Mouse (Mus musculus) heart, embryonic 15.5 days (tissue): ENCODE results near the gene Iffo2. TPM values are rescaled to one million over a fixed set of nuclear protein-coding genes. Genes with fewer than 3 reads are reported as not detected.

ENCODE experiments used
- ATAC-seq: fragments of 200-750 bp; cut with Nextera tagmentation; replicated peaks from 2 replicates; pipeline ENCODE4 v1.8.0; 2017; ENCODE audit warnings: low read depth, moderate TSS enrichment; ENCODE audit not compliant: insufficient number of reproducible peaks, insufficient read depth, low FRiP score
- H3K27ac ChIP-seq: fragments of 300-500 bp; sonication (generic); 2 replicates; pipeline ENCODE4 v1.5.1; 2015; ENCODE audit warnings: mild to moderate bottlenecking, inconsistent platforms
- H3K27me3 ChIP-seq: fragments of 300-500 bp; sonication (generic); 2 replicates; pipeline ENCODE4 v1.6.1; 2015; ENCODE audit warnings: inconsistent platforms
- H3K36me3 ChIP-seq: fragments of 300-500 bp; sonication (generic); 2 replicates; pipeline ENCODE4 v1.6.1; 2015; ENCODE audit warnings: mild to moderate bottlenecking, inconsistent platforms
- H3K4me1 ChIP-seq: fragments of 300-500 bp; sonication (generic); replicated peaks from 2 replicates; pipeline ENCODE4 v1.6.1; 2015; ENCODE audit warnings: inconsistent platforms
- H3K4me2 ChIP-seq: fragments of 300-500 bp; sonication (generic); 2 replicates; pipeline ENCODE4 v1.6.1; 2015; ENCODE audit warnings: inconsistent platforms, mild to moderate bottlenecking, moderate library complexity
- H3K4me3 ChIP-seq: fragments of 300-500 bp; sonication (generic); 2 replicates; pipeline ENCODE4 v1.5.1; 2015; ENCODE audit warnings: mild to moderate bottlenecking, inconsistent platforms
- H3K9ac ChIP-seq: fragments of 300-500 bp; sonication (generic); 2 replicates; pipeline ENCODE4 v1.6.1; 2015; ENCODE audit warnings: mild to moderate bottlenecking, inconsistent platforms
- H3K9me3 ChIP-seq: fragments of 300-500 bp; sonication (generic); replicated peaks from 2 replicates; pipeline ENCODE4 v1.6.1; 2016; ENCODE audit warnings: inconsistent platforms
- WGBS: fragments of 180-500 bp; shearing (Covaris S2); methylation state at CpG from one replicate; pipeline ENCODE4 v1.1.7; 2015; ENCODE audit warnings: mixed read lengths; 5-methylcytosine and 5-hydroxymethylcytosine counted together
- polyA plus RNA-seq: library from polyadenylated mRNA; unstranded; fragments of >200 nt; fragmentation: Nextera tagmentation; extraction: Ambion mirVana; gene quantifications from 2 replicates; pipeline ENCODE4 v1.2.1, GENCODE M21; 2015

The Iffo2 gene
- polyA plus RNA-seq, 1 experiment from 2014 or later: 3.4 TPM

DNA sequence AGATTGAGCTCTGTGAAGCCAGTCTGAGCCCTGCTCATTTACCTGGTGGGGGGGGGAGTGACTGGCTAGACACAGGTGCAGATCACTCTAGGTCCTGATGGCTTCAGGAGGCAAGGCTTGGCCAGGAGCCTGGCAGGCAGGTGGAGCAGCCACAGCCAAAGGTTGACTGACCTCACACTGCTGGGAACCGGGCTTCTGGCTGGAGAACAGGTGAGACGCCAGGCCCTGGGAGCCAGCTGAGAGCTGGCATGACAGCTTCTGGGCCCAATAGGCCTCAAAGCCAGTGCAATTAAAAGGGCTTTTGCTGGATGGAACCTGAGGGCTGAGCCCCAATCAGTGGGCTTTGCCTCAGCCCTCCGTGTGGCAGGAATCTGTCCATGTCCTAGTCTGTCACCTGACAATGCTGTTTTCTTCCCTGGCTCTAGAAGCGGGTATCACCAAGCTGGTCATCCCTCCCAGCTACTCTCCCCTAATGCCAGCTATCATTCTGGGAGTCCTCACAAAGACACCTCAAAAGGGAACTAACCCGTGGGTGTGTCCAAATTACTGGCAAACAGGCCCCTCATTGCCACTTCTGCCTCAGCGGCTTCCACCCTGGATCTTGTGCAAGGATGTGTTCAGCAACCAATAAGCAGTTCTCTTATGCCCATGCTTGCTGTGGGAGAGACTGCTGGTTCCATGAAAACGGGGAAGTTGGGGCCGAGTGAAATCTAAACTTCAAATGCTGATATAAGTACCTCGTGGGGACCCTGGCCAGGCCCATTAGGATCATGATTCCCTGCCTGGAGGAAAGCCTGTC lies 36.9 kb upstream of the Iffo2 start:
- ATAC-seq: no peak
- 63% methylated on average over 9 of the region's 9 CpGs for WGBS
- H3K27ac ChIP-seq: no peak overlapping the region

DNA sequence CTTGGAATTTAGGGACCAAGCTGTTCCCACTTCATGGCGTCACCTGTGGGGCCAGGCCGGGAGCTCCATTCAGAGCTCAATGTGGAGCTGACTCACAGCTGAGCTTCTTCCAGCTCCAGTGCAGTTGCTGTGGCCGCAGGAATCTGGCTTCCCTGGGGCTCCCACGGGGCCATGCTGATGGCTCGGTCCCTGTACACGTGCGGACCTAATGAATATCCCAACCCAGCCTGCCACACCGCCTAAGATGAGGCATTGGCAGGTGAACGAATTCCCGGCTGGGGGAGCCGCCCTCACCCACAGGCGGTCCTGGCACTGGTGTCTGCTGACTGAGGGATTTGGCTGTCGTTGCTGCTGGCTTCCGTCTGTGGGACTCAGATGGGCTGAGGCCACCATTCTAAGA lies 29.5 kb upstream of the Iffo2 start:
- no peak overlapping the region for H3K4me2 ChIP-seq
- WGBS: 58% methylated on average over 14 of the region's 14 CpGs

More for the DNA sequence above, 36.9 kb upstream of the Iffo2 start:
- no peaks in the 10 kb centered on the region for H3K9me3 ChIP-seq
- no peak overlapping the region for H3K9ac ChIP-seq
- peaks cover 28% of the 10 kb centered on the region for H3K36me3 ChIP-seq
- H3K4me1 ChIP-seq: peaks cover 13% of the 10 kb centered on the region
- H3K27me3 ChIP-seq: no peaks in the 10 kb centered on the region
- no peak overlapping the region for H3K4me3 ChIP-seq
- no peak overlapping the region for H3K4me2 ChIP-seq

DNA sequence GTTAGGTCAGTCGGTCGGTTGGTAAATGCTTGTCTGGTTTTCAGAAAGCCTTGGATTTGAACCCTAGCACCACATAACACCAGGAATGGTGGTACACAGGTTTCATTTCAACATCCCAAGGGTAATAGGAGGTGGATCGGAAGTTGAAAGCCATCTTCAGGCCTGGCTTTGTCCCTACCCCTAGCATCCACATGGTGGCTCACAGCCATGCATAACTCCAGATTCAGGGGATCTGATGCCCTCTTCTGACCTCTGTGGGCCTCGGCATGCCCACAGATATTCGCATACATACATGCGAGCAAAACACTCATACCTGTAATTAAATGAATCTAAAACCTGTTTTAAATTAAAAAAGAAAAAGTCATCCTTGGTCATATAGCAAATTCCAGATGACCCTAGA lies 28.6 kb upstream of the Iffo2 start:
- no peak overlapping the region for H3K27ac ChIP-seq
- ATAC-seq: no peak
- H3K36me3 ChIP-seq: no peaks in the 10 kb centered on the region
- no peaks in the 10 kb centered on the region for H3K9me3 ChIP-seq
- H3K4me1 ChIP-seq: peaks cover 5% of the 10 kb centered on the region
- no peak overlapping the region for H3K4me2 ChIP-seq
- no peak overlapping the region for H3K4me3 ChIP-seq
- H3K27me3 ChIP-seq: no peaks in the 10 kb centered on the region
- H3K9ac ChIP-seq: no peak overlapping the region
- 76% methylated on average over 6 of the region's 6 CpGs for WGBS

More for the DNA sequence above, 29.5 kb upstream of the Iffo2 start:
- no peaks in the 10 kb centered on the region for H3K36me3 ChIP-seq
- H3K9me3 ChIP-seq: no peaks in the 10 kb centered on the region
- no peak overlapping the region for H3K4me3 ChIP-seq
- peaks cover 5% of the 10 kb centered on the region for H3K4me1 ChIP-seq
- no peak for ATAC-seq
- H3K27me3 ChIP-seq: no peaks in the 10 kb centered on the region
- no peak overlapping the region for H3K9ac ChIP-seq
- H3K27ac ChIP-seq: no peak overlapping the region

DNA sequence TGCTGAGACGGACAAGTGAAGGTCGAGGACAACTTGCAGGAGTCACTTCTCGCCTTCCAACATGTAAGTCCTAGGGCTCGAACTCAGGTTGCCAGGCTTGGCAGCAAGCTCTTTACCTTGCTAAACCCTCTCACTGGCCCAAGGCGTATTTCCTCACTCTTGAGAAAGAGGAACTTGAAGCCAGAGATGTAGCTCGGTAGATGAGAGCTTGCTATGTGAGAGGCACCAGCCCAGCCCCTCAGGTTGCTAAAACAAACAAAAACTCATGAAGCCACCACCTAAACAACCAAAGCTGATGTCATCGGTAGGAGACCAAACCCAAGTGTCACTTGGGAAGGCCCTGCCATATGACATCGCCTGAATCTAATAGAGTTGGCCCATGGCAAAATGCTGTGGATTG lies 26.4 kb upstream of the Iffo2 start:
- WGBS: 75% methylated on average over 8 of the region's 8 CpGs
- Histone ChIP-seq H3K9ac (no peak overlapping the region), H3K27me3 (no peaks in the 10 kb centered on the region), H3K4me1 (peaks cover 5% of the 10 kb centered on the region), H3K4me3 (no peak overlapping the region), H3K9me3 (no peaks in the 10 kb centered on the region), H3K4me2 (no peak overlapping the region), H3K27ac (no peak overlapping the region), H3K36me3 (no peaks in the 10 kb centered on the region)
- ATAC-seq: no peak

DNA sequence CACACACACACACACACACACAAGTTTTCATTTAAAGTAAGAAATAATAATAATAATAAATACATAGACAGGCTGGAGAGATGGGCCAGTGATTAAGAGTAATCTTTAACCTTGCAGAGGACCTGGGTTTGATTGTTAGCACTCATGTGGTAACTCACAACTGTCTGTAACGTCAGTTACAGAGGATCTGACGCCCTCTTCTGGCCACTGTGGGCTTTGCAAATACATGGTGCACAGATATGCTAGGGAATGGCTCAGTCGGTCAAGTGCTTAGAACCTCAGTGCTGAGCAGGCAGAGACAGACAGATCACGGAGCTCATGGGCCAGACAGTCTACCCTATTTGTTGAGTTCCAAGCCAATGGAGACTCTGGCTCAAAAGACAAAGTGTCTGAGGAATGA lies 24.6 kb upstream of the Iffo2 start:
- Histone ChIP-seq H3K27me3 (no peaks in the 10 kb centered on the region), H3K27ac (no peak overlapping the region), H3K4me2 (no peak overlapping the region), H3K36me3 (no peaks in the 10 kb centered on the region), H3K9ac (no peak overlapping the region), H3K4me3 (no peak overlapping the region), H3K4me1 (peaks cover 3% of the 10 kb centered on the region), H3K9me3 (no peaks in the 10 kb centered on the region)
- 71% methylated on average over 4 of the region's 4 CpGs for WGBS
- no peak for ATAC-seq

DNA sequence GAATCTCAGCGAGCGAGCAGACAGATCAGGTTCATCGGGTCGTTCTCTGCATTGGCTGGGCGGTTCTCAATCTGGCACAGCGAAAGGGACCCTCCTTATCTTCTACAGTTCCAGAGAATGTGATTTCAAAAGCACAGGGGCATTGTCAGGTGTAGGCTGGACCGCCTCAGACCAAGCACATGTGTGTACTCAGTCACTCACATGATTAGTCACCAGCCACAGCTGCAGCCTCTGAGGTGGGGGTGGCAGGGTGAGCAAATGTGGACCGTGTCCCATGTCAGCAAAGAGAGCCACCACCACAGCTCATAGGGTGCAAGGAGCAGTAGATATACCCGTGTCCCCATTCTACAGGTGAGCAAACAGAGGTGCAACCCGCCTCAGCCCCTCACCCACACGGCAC lies 23.6 kb upstream of the Iffo2 start:
- H3K4me3 ChIP-seq: no peak overlapping the region

DNA sequence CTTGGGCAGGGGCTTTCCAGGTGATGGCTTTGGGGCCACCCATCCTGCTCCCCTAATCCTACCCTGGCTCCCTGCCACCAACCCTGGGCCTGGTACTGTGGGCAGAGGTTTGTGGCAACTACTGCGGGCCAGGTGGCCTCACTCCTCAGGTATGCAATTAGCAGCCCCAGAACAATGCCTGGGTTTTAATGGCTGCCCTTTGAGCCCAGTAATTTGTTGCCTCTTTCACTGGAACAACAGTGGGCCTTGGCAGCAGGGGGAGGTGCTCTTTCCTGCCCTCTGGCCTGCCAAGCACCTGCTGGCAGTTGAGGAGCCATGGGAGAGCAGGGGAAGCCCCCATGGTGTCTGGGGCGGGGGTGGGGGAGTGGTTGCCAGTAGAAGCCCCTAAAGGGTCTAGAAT lies 21.3 kb upstream of the Iffo2 start:
- H3K4me1 ChIP-seq: no peaks in the 10 kb centered on the region
- H3K27ac ChIP-seq: no peak overlapping the region
- no peak overlapping the region for H3K9ac ChIP-seq
- no peaks in the 10 kb centered on the region for H3K36me3 ChIP-seq
- WGBS: 84% methylated on average over 2 of the region's 2 CpGs
- H3K4me3 ChIP-seq: no peak overlapping the region
- no peak overlapping the region for H3K4me2 ChIP-seq
- H3K27me3 ChIP-seq: no peaks in the 10 kb centered on the region
- no peak for ATAC-seq
- H3K9me3 ChIP-seq: no peaks in the 10 kb centered on the region

More for the DNA sequence above, 23.6 kb upstream of the Iffo2 start:
- Histone ChIP-seq H3K4me1 (no peaks in the 10 kb centered on the region), H3K36me3 (no peaks in the 10 kb centered on the region), H3K27me3 (no peaks in the 10 kb centered on the region), H3K27ac (no peak overlapping the region), H3K4me2 (no peak overlapping the region), H3K9ac (no peak overlapping the region), H3K9me3 (no peaks in the 10 kb centered on the region)
- ATAC-seq: no peak
- WGBS: 83% methylated on average over 11 of the region's 11 CpGs

DNA sequence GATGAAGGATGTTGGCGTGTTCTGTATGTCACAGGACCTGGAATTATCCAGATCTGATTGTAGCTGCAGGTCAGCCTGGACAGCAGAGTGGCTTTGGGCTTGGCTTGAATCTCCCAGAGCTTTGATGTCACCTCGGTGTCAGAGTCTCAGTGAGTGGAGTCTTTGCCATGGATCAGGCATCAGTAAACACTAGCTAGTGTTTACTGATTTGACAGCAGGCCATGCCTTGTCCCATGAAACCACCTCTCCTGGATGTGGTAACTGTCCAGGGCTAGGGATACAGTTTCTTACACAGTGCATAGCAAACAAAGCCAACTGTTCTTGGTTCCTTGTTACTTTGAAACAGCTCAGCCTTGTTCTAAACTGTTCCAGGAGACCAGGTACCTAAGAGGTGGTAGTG lies 18.8 kb upstream of the Iffo2 start:
- H3K4me3 ChIP-seq: no peak overlapping the region
- no peak overlapping the region for H3K4me2 ChIP-seq
- no peak overlapping the region for H3K27ac ChIP-seq
- no peak for ATAC-seq
- no peaks in the 10 kb centered on the region for H3K9me3 ChIP-seq
- no peaks in the 10 kb centered on the region for H3K36me3 ChIP-seq
- WGBS: 74% methylated on average over 2 of the region's 2 CpGs
- H3K27me3 ChIP-seq: no peaks in the 10 kb centered on the region
- H3K9ac ChIP-seq: no peak overlapping the region
- H3K4me1 ChIP-seq: no peaks in the 10 kb centered on the region

DNA sequence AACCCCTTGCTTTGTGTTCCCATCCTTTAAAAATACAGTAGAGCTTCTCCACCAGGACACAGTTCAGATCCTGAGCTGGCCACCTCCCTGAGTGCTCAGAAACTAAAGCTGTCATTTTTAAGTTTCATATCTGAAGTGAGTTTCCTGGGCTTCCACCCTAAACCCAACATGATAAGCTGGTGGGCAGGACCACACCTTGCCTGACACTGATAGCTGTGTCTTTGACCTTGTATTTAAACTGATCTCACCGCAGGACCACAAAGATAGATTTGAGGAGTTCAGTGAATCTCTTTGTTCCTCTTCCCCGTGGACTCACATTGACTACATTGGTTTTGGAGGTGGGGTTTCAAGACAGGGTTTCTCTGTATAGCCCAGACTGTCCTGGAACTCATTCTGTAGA lies 17.4 kb upstream of the Iffo2 start:
- no peaks in the 10 kb centered on the region for H3K9me3 ChIP-seq
- H3K36me3 ChIP-seq: no peaks in the 10 kb centered on the region
- no peaks in the 10 kb centered on the region for H3K27me3 ChIP-seq
- WGBS: 68% methylated on average over 2 of the region's 2 CpGs
- H3K27ac ChIP-seq: no peak overlapping the region
- H3K4me3 ChIP-seq: no peak overlapping the region
- no peak for ATAC-seq
- H3K9ac ChIP-seq: no peak overlapping the region
- no peaks in the 10 kb centered on the region for H3K4me1 ChIP-seq
- H3K4me2 ChIP-seq: no peak overlapping the region

DNA sequence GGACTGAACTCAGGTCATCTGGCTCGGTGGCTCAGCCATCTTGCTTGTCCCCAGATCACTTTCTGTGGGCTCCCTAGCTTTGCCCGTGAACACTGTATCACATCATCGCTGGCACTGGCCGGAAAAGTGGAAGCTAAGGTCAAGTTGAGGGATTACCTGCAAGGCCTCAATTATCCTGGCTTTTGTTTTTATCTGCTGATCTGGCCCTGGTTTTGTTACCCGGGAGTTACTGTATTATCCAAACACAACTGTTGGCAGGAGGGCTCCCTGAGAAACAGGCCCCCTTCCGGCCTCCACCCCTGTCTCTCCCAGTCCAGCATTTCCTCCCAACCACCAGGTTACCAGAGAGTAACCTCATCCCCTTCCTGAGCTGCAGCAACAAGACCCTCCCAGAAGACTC lies 11.1 kb upstream of the Iffo2 start:
- WGBS: 57% methylated on average over 6 of the region's 6 CpGs
- Histone ChIP-seq H3K9ac (no peak overlapping the region), H3K27ac (no peak overlapping the region), H3K9me3 (no peaks in the 10 kb centered on the region), H3K4me1 (no peaks in the 10 kb centered on the region), H3K36me3 (no peaks in the 10 kb centered on the region), H3K4me3 (no peak overlapping the region), H3K4me2 (no peak overlapping the region), H3K27me3 (no peaks in the 10 kb centered on the region)
- no peak for ATAC-seq

DNA sequence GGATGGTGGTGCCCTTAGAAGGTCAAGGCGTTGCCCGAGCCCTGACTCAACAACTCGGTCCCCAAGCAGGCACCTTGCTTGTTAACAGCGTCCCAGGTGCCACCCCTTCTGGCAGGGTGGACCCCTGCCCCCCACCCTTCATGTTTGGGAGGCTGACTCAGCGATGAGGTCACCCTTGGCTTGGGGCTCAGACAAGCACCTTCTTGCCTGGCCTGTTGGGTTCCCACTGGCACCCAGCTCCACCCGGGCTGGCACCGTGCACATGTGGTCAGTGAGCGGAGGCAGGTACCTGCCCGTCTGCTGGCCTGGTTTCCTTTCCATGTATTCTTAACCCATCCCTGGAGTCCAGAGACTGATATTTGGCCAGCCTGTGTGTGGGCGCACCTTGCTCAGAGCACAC lies 8.4 kb upstream of the Iffo2 start:
- H3K4me3 ChIP-seq: no peak overlapping the region
- no peak overlapping the region for H3K9ac ChIP-seq
- H3K36me3 ChIP-seq: no peaks in the 10 kb centered on the region
- 0 out of 2 replicates have a peak, but pooled peaks cover 4% of the 10 kb centered on the region for H3K27me3 ChIP-seq
- H3K4me1 ChIP-seq: no peaks in the 10 kb centered on the region
- H3K27ac ChIP-seq: no peak overlapping the region
- no peak overlapping the region for H3K4me2 ChIP-seq
- 78% methylated on average over 10 of the region's 10 CpGs for WGBS
- no peak for ATAC-seq
- no peaks in the 10 kb centered on the region for H3K9me3 ChIP-seq

DNA sequence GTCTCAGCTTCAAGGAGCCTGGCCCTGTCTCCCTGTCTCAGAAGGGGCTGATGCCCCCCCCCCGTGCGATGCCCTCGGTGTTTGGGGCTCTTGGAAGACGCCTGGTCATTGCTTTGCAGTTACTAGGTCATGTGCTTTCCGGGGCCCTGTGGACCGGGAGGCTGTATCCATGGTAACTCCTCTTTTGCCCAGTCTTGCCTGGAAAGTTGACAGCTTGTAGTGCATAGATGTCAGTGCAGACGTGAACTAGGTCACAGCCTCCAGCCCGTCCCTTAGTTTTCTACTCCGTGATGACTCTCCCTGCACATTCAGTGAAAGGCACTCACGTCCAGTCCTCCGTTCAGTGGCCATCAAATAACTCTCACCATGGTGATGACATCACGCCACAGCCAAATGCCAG lies 3.9 kb upstream of the Iffo2 start:
- 72% methylated on average over 12 of the region's 12 CpGs for WGBS

More for the DNA sequence above, 3.9 kb upstream of the Iffo2 start:
- Histone ChIP-seq H3K9me3 (no peaks in the 10 kb centered on the region), H3K27me3 (0 out of 2 replicates have a peak, but pooled peaks cover 4% of the 10 kb centered on the region), H3K4me2 (no peak overlapping the region), H3K4me1 (no peaks in the 10 kb centered on the region), H3K27ac (no peak overlapping the region), H3K9ac (no peak overlapping the region), H3K36me3 (no peaks in the 10 kb centered on the region), H3K4me3 (no peak overlapping the region)
- no peak for ATAC-seq
